Mouse (Mus musculus) liver, postnatal 0 days (tissue): ENCODE measurements around the gene Ifnl2.

ENCODE experiments used
- CTCF ChIP-seq: sonication (generic); IDR thresholded peaks from 2 replicates; pipeline ENCODE4 v1.5.1; 2016; ENCODE audit warnings: antibody characterized with exemption, low read depth
- EP300 ChIP-seq: IDR thresholded peaks from 2 replicates; pipeline ENCODE4 v1.6.1; 2016; ENCODE audit warnings: antibody characterized with exemption, low read depth, mild to moderate bottlenecking

DNA sequence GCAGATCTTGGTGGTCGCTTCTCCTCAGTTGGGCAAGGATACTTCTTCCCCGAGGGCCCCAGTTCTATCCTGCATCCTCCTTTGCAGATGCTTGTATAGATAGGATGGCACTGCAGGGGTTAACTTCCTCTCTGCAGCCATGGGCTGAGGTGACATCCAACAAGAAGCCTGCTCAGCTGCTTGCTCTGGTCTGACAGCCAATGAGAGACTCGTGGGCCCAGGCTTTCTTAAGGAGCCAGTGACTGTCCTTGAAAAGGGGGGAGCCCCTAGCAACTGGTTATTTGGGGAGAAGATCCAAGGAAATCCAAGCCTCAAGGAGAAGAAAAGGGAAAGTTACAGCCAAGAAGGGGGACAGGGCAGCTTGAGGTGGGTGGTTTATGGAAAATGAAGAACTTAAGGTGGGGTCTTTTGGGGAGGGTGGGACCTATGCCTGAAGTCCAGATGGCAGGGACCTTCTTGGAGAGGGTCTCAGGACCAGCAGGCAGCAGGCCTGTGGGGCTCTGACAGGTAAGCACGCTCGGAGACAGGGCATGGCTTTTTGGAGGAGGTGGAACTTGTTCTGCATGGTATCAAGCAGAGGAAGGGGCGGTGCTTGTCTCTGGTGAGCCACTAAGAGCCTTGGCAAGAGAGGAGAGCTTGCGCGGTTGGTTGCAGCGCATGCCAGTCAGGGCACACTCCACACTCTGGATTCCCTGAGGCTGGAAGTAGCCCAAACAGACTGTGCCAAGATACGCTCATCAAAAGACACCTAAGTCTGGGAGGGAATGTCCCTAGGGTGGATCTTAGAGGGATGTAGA lies 45.6 kb downstream of the Ifnl2 start:
- TF ChIP-seq CTCF = no peak
- TF ChIP-seq EP300 = no peak
